Mouse (Mus musculus): ENCODE results near the gene Uck1. TPM values are rescaled to one million over a fixed set of nuclear protein-coding genes. Genes with fewer than 3 reads are reported as not detected.
"Not testable (repeated sequence)": the region's sequence is repeated elsewhere in the genome, so short reads cannot be mapped to it uniquely, and the experiment has no call there.

The Uck1 gene
- 100 to 1,000 TPM; 114 to 126 (median 125) TPM for total RNA-seq (2022)

DNA sequence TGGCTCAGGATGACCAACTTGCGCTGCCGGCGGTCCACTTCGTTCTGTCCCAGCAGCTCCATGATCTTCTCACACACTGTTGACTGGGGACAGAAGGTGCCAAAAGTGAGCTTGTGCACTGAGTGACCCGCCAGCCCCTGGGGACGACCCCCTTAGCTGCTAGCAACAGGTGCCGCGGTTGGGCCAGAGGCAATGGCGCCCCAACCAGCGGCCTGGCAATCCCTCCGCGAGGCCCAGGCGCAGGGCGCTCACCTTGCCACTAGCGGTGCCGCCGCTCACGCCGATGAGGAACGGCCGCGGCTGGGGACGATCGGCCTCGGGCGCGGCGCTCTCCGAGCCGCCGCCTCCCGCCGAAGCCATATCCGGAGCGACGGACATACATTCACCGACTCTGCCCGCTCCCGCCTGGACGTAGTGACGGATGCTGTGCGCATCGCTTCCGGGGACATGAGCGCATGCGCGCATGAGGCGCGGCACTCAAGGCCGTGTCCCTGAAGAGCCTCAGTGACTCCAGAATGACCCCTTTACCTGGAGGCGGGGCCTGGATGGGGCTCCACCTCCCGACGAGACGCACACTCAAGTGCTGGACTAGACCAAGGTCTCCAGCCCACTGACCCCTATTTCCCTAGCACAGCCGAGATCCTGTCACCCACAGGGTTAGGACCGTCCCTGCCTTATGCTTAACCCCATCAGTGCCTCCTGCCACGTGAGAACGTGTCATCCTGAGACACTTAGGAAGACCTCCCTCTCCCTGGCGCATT lies at the start of gene Uck1:
Uck1 (minus strand) TSS at position 503 of the 761 bp plus-strand sequence.
- DNase-seq, result peak; percentile 93

- DNase-seq, result no peak
Measured at GRCm38 (mm10) chr2:32308870-32309568, 49.1 kb upstream of the Uck1 start.

- no peak for DNase-seq
Measured at GRCm38 (mm10) chr2:32307941-32308760, 48.2 kb upstream of the Uck1 start.

DNA sequence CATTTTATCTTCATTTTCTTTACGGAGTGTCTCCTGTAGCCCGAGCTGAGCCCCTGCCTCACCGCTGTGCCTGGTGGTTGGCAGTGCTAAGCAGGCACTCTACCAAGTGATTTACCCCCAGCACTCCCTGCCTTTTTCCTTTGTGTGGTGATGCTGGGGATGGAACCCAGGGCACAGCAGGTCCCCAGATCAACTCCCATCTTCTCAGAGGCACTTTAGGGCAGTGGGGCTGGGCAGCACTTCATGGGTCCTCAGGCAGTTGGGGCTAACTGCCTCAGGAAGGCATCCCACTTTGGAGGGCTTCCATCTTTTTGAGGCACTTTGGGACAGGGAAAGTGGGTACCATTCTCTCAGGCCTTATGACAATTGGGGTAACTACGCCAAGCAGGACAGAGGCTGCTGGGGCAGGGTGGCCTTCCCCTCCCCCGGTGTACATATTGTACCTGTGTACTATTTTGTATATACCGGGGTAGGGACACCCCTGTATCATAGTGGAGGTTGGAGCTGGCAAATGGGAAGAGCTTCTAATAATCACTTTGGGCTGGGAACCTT lies 47.4 kb upstream of the Uck1 start:
- DNase-seq, result no peak

DNA sequence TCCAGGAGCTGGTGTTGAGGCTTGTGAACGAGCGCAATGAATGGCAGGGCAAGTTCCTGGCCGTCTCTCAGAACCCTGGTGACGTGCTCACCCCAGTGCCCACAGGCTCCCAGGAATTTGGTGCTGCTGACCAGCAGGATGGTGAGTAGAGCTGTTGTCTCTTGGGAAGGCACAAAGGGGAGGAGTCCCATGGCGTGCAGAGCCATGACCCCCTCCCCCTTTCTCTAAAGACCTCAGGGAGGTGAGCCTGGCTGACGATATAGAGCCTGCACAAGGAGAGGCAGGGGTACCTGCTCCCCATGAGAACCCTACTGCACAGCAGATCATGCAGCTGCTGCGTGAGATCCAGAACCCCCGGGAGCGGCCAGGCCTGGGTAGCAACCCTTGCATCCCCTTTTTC lies 46.2 kb upstream of the Uck1 start:
- no peak for DNase-seq

DNA sequence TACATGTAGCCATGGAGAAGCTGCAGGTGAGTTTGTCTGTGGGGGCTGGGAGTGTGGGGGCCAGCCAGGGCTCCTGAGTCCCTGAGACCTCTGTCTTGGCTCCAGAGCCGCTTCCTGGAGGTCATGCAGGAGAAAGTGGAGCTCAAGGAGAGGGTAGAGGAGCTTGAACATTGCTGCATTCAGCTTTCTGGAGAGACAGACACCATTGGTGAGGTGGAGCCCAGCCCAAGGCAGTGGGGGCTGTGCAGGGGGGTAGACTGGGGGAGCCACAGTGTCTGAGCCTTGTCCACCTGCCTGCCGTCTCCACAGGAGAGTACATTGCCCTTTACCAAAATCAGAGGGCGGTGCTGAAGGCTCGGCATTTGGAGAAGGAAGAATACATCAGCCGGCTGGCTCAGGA lies 45.7 kb upstream of the Uck1 start:
- DNase-seq, result no peak

DNA sequence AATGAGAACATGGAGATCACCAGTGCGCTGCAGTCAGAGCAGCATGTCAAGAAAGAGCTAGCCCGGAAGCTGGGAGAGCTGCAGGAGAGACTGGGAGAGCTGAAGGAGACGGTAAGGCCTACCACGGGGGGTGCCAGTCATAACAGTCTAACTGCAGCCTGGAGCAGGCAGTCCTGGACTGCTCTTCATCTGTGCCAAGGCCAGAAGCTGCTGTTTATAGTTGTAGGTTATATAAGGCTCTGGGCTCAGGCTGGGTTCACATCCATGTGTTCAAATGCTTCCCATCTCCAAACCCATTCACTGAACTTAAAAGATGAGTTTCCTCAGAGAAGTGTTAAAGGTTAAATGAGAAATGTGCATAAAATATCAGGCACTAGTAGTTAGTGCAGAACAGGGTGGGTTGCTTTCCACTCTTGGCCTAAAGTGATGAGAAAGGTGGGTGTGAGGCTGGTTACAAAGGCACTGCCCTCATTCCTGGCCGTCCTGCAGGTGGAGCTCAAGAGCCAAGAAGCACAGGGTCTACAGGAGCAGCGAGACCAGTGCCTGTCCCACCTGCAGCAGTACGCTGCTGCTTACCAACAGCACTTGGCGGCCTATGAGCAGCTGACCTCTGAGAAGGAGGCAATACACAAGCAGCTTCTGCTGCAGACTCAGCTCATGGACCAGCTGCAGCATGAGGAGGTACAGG lies 44.3 kb upstream of the Uck1 start:
- no peak for DNase-seq

GRCm38 (mm10) chr2:32302952-32303351 lies 43.0 kb upstream of the Uck1 start:
- no peak for DNase-seq

DNA sequence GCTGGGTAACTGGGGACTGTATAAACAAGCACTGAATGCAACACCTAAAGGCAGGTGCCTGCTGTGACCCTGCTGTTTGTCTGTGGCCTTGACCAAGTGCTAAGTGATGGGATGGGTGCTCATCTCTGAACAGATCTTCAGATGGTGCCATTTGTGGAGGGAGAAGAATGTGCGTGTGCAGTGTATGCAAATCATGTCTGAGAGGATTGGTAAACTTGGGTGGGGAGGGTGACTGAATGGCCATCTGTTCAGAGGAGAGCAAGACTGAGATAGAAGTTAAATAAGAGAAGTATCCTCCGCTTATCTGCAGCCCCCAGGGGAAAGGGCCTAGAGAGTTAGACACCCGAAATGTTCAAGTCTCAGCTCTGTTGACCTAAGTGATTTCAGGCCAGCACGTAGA lies 39.5 kb upstream of the Uck1 start:
- DNase-seq, result no peak

DNA sequence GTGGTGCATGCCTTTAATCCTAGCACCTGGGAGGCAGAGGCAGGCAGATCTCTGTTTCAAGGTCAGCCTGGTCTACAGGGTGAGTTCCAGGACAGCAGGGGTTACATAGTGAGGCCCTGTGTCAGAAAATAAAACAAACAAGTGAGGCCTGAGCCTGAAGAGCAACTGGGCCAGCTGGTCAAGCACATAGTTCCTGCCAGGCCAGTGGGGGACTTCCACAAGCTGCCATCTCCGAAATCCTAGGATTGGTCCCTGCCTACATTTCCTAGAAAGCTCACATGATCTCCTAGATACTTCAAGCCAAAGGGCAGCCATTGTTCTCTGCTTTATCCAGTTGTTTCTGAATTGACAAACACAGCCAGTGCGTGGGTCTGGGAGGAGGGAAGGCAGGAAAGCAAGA lies 35.9 kb upstream of the Uck1 start:
- DNase-seq, result not testable (repeated sequence)

GRCm38 (mm10) chr2:32295285-32295684 lies 35.3 kb upstream of the Uck1 start:
- no peak for DNase-seq

DNA sequence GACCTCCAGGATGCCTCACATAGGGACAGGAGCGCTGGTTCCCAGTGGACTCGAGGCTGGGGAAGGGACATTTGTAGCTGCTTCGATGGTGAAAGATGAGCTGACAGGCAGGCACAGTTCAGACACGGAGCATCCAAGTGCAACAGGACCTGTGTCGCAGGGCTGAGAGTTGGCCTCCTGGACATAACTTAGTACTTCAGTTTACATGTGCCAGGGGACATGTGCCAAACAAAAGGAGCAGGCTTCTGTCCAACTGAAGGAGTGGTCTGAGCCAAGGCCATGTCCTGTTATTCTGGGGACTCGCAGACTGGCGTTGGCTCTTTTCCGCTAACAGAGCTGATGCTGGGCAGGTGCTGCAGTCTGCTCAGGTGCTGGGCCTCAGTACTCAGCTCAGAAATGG lies 34.4 kb upstream of the Uck1 start:
- no peak for DNase-seq

DNA sequence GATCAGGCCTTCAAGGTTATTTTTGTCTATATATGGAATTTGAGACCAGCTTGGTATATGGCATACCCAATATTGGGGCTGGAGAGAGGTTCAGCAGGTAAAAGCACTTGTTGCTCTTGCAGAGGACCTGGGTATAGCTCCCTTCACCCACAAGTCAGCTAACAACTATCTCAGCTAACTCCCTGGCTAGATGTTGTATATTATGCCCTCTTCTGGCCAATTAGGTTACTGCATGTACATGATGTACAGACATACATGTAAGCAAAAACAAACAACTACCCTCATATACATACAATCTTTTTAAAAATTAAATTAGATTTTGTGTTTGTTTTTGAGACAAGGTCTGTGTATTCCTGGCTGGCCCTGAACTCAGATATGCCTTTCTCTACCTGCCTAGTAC lies 29.6 kb upstream of the Uck1 start:
- DNase-seq, result no peak

- DNase-seq, result no peak
Measured at GRCm38 (mm10) chr2:32288371-32288931, 28.5 kb upstream of the Uck1 start.

- peak; percentile 96 for DNase-seq
Measured at GRCm38 (mm10) chr2:32287923-32288367, 28.0 kb upstream of the Uck1 start, which contains the start of gene Swi5. Swi5 (minus strand) TSS chr2:32288075.

GRCm38 (mm10) chr2:32287334-32287840 lies 27.4 kb upstream of the Uck1 start, which contains the start of gene Golga2:
Golga2 (plus strand) TSS chr2:32287384.
- DNase-seq, result peak; percentile 35

DNA sequence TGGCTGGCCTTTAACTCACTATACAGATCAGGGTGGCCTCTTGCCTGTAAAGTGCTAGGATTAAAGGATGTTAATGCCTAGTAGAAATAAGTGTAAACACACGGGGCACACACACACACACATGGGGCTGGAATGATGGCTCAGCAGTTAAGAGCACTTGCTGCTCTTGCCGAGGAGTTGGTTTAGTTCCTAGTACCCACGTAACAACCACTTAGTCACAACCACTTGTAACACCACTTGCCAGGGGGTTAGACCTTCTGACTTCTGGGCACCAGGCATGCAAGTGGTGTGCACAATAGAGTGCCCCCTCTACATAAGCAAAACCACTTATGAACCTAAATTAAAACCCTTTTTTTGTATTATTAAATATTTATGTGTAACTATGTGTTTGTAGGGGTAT lies 24.0 kb upstream of the Uck1 start:
- DNase-seq, result no peak

- peak; percentile 77 for DNase-seq
Measured at GRCm38 (mm10) chr2:32282727-32283126, 22.8 kb upstream of the Uck1 start.

DNA sequence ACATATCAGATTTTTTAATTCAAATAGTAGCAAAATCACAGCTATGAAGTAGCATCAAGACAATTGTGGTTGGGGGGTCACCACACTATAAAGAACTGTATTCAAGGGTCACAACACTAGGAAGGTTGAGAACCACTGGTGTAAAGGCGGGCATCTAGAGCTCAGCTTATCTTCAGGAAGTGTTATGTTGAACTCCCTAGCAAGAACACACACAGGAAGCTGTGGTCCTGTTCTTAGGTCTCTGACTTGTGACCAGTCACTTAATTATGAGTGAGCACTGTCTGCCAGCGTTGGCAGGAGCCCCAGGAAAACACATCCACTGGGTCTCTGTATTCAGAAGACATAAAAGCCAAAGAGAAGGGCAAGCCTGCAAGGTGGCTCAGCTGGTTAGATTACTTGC lies 22.3 kb upstream of the Uck1 start:
- no peak for DNase-seq

DNA sequence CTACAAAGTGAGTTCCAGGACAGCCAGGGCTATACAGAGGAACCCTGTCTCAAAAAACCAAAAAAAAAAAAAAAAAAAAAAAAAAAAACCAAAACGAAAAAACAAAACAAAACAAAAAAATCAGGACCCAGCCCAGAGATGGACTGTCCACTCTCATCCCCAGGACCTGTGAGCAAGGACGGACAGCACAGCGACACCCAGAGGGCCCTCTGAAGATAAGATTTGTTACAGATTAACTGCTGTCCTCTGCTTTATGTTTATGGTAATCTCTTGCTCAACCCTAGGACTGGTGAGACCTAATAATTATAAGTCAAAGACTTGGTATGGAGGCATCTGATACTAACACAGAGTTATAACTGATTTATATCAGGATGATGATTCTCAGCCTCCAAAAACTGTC lies 15.9 kb upstream of the Uck1 start:
- DNase-seq, result no peak

GRCm38 (mm10) chr2:32260635-32261034 lies 676 bp upstream of the Uck1 start:
- no peak for DNase-seq

Data from adrenal gland, adult 8-10 months (tissue).